Mouse (Mus musculus) midbrain, postnatal 0 days (tissue): ENCODE measurements around the gene Adora1. TPM values are rescaled to one million over a fixed set of nuclear protein-coding genes. Genes with fewer than 3 reads are reported as not detected.

Experiments used
- ATAC-seq: fragments of 200-750 bp; cut with Nextera tagmentation; 2 replicates; pipeline ENCODE4 v1.8.0; 2017; ENCODE audit warnings: moderate number of reproducible peaks, mild to moderate bottlenecking, moderate TSS enrichment, moderate library complexity; ENCODE audit not compliant: low FRiP score
- DNase-seq: peaks from one replicate; pipeline ENCODE4 v3.0.0-alpha.2; 2015; ENCODE audit warnings: low spot score
- H3K27ac ChIP-seq: fragments of 300-500 bp; sonication (generic); 2 replicates; pipeline ENCODE4 v1.5.1; 2014; ENCODE audit warnings: low read depth, mild to moderate bottlenecking, low read length, mixed read lengths
- H3K27me3 ChIP-seq: fragments of 300-500 bp; sonication (generic); 2 replicates; pipeline ENCODE4 v1.6.1; 2014; ENCODE audit warnings: low read length, control low read depth, mixed read lengths; ENCODE audit not compliant: insufficient read depth
- H3K36me3 ChIP-seq: fragments of 300-500 bp; sonication (generic); 2 replicates; pipeline ENCODE4 v1.6.1; 2014; ENCODE audit warnings: low read length, control low read depth, mixed read lengths; ENCODE audit not compliant: insufficient read depth
- H3K4me1 ChIP-seq: fragments of 300-500 bp; sonication (generic); 2 replicates; pipeline ENCODE4 v1.6.1; 2014; ENCODE audit warnings: mild to moderate bottlenecking, control low read depth, antibody characterized with exemption, low read length, mixed read lengths; ENCODE audit not compliant: insufficient read depth
- H3K4me2 ChIP-seq: fragments of 300-500 bp; sonication (generic); 2 replicates; pipeline ENCODE4 v1.6.1; 2014; ENCODE audit warnings: low read depth, mild to moderate bottlenecking, low read length, mixed read lengths; ENCODE audit not compliant: poor library complexity, severe bottlenecking
- H3K4me3 ChIP-seq: fragments of 300-500 bp; sonication (generic); 2 replicates; pipeline ENCODE4 v1.5.1; 2014; ENCODE audit warnings: low read depth, mild to moderate bottlenecking, low read length, moderate library complexity
- H3K9ac ChIP-seq: fragments of 300-500 bp; sonication (generic); replicated peaks from 2 replicates; pipeline ENCODE4 v1.6.1; 2014; ENCODE audit warnings: mild to moderate bottlenecking, low read length, moderate library complexity, mixed read lengths; ENCODE audit not compliant: poor library complexity, severe bottlenecking
- H3K9me3 ChIP-seq: fragments of 300-500 bp; sonication (generic); 2 replicates; pipeline ENCODE4 v1.6.1; 2016; ENCODE audit warnings: low read length, control low read depth
- CTCF ChIP-seq: IDR thresholded peaks from 2 replicates; pipeline ENCODE4 v1.5.1; 2016; ENCODE audit warnings: antibody characterized with exemption, mild to moderate bottlenecking
- WGBS: fragments of 180-500 bp; shearing (Covaris S2); extraction: QIAGEN DNeasy Blood & Tissue Kit; methylation state at CpG from one replicate; pipeline ENCODE4 v1.1.7; 2014; 5-methylcytosine and 5-hydroxymethylcytosine counted together
- polyA plus RNA-seq: library from polyadenylated mRNA; unstranded; fragments of >200 nt; fragmentation: Nextera tagmentation; extraction: Ambion mirVana; gene quantifications from 2 replicates; pipeline ENCODE4 v1.2.1, GENCODE M21; 2015
- total RNA-seq: library from RNA; depleted of rRNA; stranded (reverse); fragments of >200 nt; gene quantifications from 2 replicates; pipeline ENCODE4 v1.2.3, GENCODE M21; 2014

Gene Adora1
- total and polyA plus RNA-seq, 2 experiments from 2014 or later, result 32.5 to 54.2 TPM

DNA sequence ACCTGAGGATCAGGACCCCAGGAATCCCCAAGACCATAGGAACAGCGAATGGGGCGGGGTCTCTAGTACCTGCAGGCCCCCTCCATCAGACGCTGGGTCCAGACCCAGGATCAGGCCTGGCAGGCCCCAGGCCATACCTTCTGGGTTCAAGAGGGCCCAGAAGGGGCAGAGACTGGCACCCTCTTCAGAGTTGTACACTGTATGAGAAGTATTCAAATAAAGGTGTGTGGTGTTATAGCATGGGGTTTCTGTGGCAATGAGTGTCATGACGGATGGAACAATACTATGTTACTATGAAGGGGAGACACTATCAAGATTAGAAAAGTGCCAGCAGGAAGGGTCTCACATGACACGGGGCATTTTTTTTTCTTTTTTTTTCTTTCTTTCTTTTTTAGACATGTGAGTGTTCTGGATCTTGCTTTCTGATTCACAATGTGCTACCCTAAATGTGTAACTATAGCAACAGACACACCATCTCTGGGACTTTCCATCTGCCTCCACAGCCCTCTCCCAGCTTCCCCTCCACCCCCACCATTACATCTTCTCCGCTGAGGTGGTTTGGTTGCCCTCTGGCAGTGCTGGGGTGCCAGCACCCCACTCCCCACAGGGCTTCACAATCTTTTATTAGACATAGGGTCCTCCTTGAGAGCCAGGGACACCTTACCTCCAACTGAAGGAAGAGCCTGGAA lies 34.1 kb downstream of the Adora1 start:
- no peak overlapping the region for H3K4me3 ChIP-seq
- 77% methylated on average over 6 of the region's 6 CpGs for WGBS
- H3K36me3 ChIP-seq, result 0 out of 2 replicates have a peak, but pooled peaks cover 3% of the 10 kb centered on the region
- H3K9ac ChIP-seq, result no peak overlapping the region
- DNase-seq (no peak), ATAC-seq (no peak)
- H3K4me1 ChIP-seq, result peaks cover 7% of the 10 kb centered on the region
- H3K27ac ChIP-seq, result no peak overlapping the region
- no peak for TF ChIP-seq CTCF
- no peak overlapping the region for H3K4me2 ChIP-seq
- no peaks in the 10 kb centered on the region for H3K27me3 ChIP-seq
- H3K9me3 ChIP-seq, result no peaks in the 10 kb centered on the region

DNA sequence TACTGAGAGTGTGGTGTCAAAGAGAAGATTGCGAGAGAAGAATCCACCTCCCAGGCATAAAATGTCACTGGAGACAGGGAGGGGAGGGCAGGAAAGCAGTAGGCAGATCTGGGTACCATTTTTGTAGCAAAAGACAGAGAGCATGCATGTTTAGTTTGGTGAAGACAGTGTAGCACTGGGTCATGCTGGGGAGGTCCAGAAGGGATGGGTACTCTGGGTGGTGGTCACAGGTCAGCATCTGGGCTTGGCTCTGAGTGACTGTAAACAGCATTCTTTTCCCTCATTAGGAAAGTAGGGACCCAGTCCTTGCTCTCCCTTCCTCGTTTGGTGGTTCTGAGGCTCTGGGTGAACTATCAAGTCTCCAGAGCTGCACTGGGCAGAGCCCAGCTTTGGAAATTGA lies 34.8 kb downstream of the Adora1 start:
- Histone ChIP-seq H3K36me3 (0 out of 2 replicates have a peak, but pooled peaks cover 3% of the 10 kb centered on the region), H3K27ac (no peak overlapping the region), H3K4me2 (no peak overlapping the region), H3K4me1 (peaks cover 7% of the 10 kb centered on the region), H3K9ac (no peak overlapping the region), H3K4me3 (no peak overlapping the region), H3K9me3 (no peaks in the 10 kb centered on the region), H3K27me3 (no peaks in the 10 kb centered on the region)
- no peak for TF ChIP-seq CTCF
- DNase-seq, result no peak
- WGBS, result 72% methylated on average over 2 of the region's 2 CpGs
- no peak for ATAC-seq

GRCm38 (mm10) chr1:134198197-134198995 lies 36.8 kb downstream of the Adora1 start:
- Histone ChIP-seq H3K27me3 (no peaks in the 10 kb centered on the region), H3K9me3 (no peaks in the 10 kb centered on the region), H3K4me3 (no peak overlapping the region), H3K36me3 (0 out of 2 replicates have a peak, but pooled peaks cover 3% of the 10 kb centered on the region), H3K4me2 (no peak overlapping the region), H3K9ac (no peak overlapping the region), H3K4me1 (peaks cover 7% of the 10 kb centered on the region), H3K27ac (no peak overlapping the region)
- TF ChIP-seq CTCF, result no peak
- 64% methylated on average over 12 of the region's 12 CpGs for WGBS
- ATAC-seq (no peak), DNase-seq (peak; percentile 13)

DNA sequence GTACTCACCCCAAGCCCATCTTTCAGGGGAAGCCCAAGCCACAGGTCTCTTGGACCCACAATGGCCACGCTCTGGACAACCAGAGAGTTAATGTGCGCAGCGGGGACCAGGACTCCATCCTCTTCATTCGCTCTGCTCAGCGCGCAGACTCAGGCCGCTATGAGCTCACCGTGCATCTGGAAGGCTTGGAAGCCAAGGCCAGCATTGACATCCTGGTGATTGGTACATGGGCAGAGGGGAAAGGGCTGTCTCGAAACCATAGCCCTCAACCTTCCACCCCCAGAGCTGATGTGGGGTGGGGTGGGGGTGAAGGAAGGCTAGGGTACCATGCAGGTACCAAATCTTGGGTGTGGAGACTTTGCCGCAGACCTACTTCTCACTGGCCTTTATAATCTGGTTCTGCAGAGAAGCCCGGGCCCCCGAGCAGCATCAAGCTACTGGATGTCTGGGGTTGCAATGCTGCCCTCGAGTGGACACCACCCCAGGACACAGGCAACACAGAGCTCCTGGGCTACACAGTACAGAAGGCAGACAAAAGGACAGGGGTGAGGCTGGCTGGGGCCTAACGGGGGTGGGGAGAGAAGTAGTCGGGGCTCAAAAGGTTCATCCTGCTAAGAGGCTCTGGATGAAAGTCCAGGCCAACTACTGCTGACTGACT lies 37.8 kb downstream of the Adora1 start:
- 82% methylated on average over 15 of the region's 15 CpGs for WGBS
- H3K36me3 ChIP-seq, result 0 out of 2 replicates have a peak, but pooled peaks cover under 1% of the 10 kb centered on the region
- no peak overlapping the region for H3K9ac ChIP-seq
- no peaks in the 10 kb centered on the region for H3K9me3 ChIP-seq
- 0 out of 2 replicates have a peak, but pooled peaks have one; percentile 14 for TF ChIP-seq CTCF
- H3K4me1 ChIP-seq, result peaks cover 7% of the 10 kb centered on the region
- H3K27me3 ChIP-seq, result no peaks in the 10 kb centered on the region
- no peak overlapping the region for H3K4me2 ChIP-seq
- ATAC-seq (no peak), DNase-seq (no peak)
- H3K27ac ChIP-seq, result no peak overlapping the region
- no peak overlapping the region for H3K4me3 ChIP-seq

DNA sequence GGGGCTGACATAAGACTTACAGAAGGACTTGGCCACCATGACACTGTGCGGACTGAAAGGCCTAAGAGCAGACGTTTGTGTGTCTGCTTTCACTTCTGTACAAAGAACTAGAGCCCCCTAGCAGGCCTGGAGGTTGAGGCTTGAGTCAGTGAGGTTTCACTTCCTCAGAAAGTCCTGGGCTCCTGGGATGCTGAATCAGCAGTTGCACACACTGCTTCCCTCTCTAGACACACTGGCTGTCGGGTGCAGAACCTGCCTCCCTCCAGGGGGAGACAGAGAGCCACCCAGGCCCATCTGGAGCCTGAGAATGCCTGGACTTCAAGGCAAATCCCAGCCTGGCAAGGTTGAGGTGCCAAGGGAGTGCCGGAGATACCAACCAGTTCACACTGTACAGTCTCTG lies 38.8 kb downstream of the Adora1 start:
- ATAC-seq, result no peak
- H3K9ac ChIP-seq, result no peak overlapping the region
- peak; percentile 68 for TF ChIP-seq CTCF
- peak; percentile 21 for DNase-seq
- H3K36me3 ChIP-seq, result no peaks in the 10 kb centered on the region
- H3K4me2 ChIP-seq, result no peak overlapping the region
- H3K27me3 ChIP-seq, result no peaks in the 10 kb centered on the region
- no peaks in the 10 kb centered on the region for H3K9me3 ChIP-seq
- H3K27ac ChIP-seq, result no peak overlapping the region
- no peak overlapping the region for H3K4me3 ChIP-seq
- 68% methylated on average over 4 of the region's 4 CpGs for WGBS
- H3K4me1 ChIP-seq, result peaks cover 2% of the 10 kb centered on the region
